Mouse (Mus musculus) erythroblast, embryonic 14.5 days (primary cell): ENCODE results near the gene Il18bp. TPM values are rescaled to one million over a fixed set of nuclear protein-coding genes. Genes with fewer than 3 reads are reported as not detected.

Source experiments
- H3K27me3 ChIP-seq: 2 replicates; pipeline ENCODE4 v1.6.1; 2012; ENCODE audit warnings: inconsistent platforms; ENCODE audit not compliant: control insufficient read depth
- H3K36me3 ChIP-seq: 2 replicates; pipeline ENCODE4 v1.6.1; 2012; ENCODE audit warnings: mild to moderate bottlenecking, inconsistent platforms; ENCODE audit not compliant: control insufficient read depth
- H3K4me1 ChIP-seq: 2 replicates; pipeline ENCODE4 v1.6.1; 2012; ENCODE audit warnings: inconsistent platforms; ENCODE audit not compliant: control insufficient read depth
- H3K4me3 ChIP-seq: replicated peaks from 2 replicates; pipeline ENCODE3; 2012; ENCODE audit warnings: moderate library complexity, mild to moderate bottlenecking, inconsistent platforms
- H3K9me3 ChIP-seq: 2 replicates; pipeline ENCODE4 v1.6.1; 2012; ENCODE audit warnings: low read length, inconsistent platforms, mixed read lengths; ENCODE audit not compliant: control insufficient read depth
- GATA1 ChIP-seq: IDR thresholded peaks from 2 replicates; pipeline ENCODE4 v1.6.1; 2012; ENCODE audit warnings: low read length, inconsistent platforms, mixed read lengths
- TAL1 ChIP-seq: IDR thresholded peaks from 3 replicates; pipeline ENCODE4 v1.6.1; 2012; ENCODE audit warnings: low read length, inconsistent platforms, mixed read lengths
- polyA plus RNA-seq: library from polyadenylated mRNA; stranded (reverse); fragments of >175 nt; gene quantifications from 2 replicates; pipeline ENCODE4 v1.2.3, GENCODE M21; 2012

The Il18bp gene
- polyA plus RNA-seq, 1 experiment, result 1.0 TPM

GRCm38 (mm10) chr7:101985081-101985480 is 33.4 kb downstream of the Il18bp start:
- H3K9me3 ChIP-seq, result no peaks in the 10 kb centered on the region
- TF ChIP-seq GATA1, result no peak
- no peak for TF ChIP-seq TAL1
- no peak overlapping the region for H3K4me3 ChIP-seq
- no peaks in the 10 kb centered on the region for H3K27me3 ChIP-seq
- H3K36me3 ChIP-seq, result peaks cover 87% of the 10 kb centered on the region
- H3K4me1 ChIP-seq, result peaks cover 6% of the 10 kb centered on the region

- H3K4me3 ChIP-seq, result no peak overlapping the region
- H3K36me3 ChIP-seq, result peaks cover 73% of the 10 kb centered on the region
- H3K27me3 ChIP-seq, result no peaks in the 10 kb centered on the region
- H3K9me3 ChIP-seq, result no peaks in the 10 kb centered on the region
- no peak for TF ChIP-seq GATA1
- TF ChIP-seq TAL1, result no peak
- peaks cover 6% of the 10 kb centered on the region for H3K4me1 ChIP-seq
Measured at GRCm38 (mm10) chr7:101982735-101983134, 35.8 kb downstream of the Il18bp start.

GRCm38 (mm10) chr7:101974505-101974904 is 44.0 kb downstream of the Il18bp start:
- Histone ChIP-seq H3K36me3 (peaks cover 40% of the 10 kb centered on the region), H3K9me3 (no peaks in the 10 kb centered on the region), H3K4me1 (peaks cover 40% of the 10 kb centered on the region), H3K27me3 (no peaks in the 10 kb centered on the region), H3K4me3 (no peak overlapping the region)
- TF ChIP-seq GATA1 (no peak), TAL1 (no peak)

GRCm38 (mm10) chr7:101973730-101974129 is 44.8 kb downstream of the Il18bp start:
- no peak for TF ChIP-seq GATA1
- no peak for TF ChIP-seq TAL1
- H3K9me3 ChIP-seq, result no peaks in the 10 kb centered on the region
- H3K27me3 ChIP-seq, result no peaks in the 10 kb centered on the region
- peaks cover 36% of the 10 kb centered on the region for H3K36me3 ChIP-seq
- peaks cover 48% of the 10 kb centered on the region for H3K4me1 ChIP-seq
- H3K4me3 ChIP-seq, result no peak overlapping the region

GRCm38 (mm10) chr7:101971721-101972120 is 46.8 kb downstream of the Il18bp start:
- no peak overlapping the region for H3K4me3 ChIP-seq
- no peak for TF ChIP-seq TAL1
- TF ChIP-seq GATA1, result no peak
- H3K4me1 ChIP-seq, result peaks cover 60% of the 10 kb centered on the region
- no peaks in the 10 kb centered on the region for H3K9me3 ChIP-seq
- peaks cover 28% of the 10 kb centered on the region for H3K36me3 ChIP-seq
- H3K27me3 ChIP-seq, result no peaks in the 10 kb centered on the region

- no peak for TF ChIP-seq GATA1
- no peak for TF ChIP-seq TAL1
- no peaks in the 10 kb centered on the region for H3K27me3 ChIP-seq
- no peaks in the 10 kb centered on the region for H3K9me3 ChIP-seq
- H3K36me3 ChIP-seq, result peaks cover 22% of the 10 kb centered on the region
- H3K4me3 ChIP-seq, result peak overlapping the region; percentile 77
- peaks cover 67% of the 10 kb centered on the region for H3K4me1 ChIP-seq
Measured at GRCm38 (mm10) chr7:101970821-101971461, 47.5 kb downstream of the Il18bp start.

GRCm38 (mm10) chr7:101970429-101970775 is 48.1 kb downstream of the Il18bp start:
- Histone ChIP-seq H3K9me3 (no peaks in the 10 kb centered on the region), H3K36me3 (peaks cover 21% of the 10 kb centered on the region), H3K4me3 (peak overlapping the region; percentile 77), H3K4me1 (peaks cover 73% of the 10 kb centered on the region), H3K27me3 (no peaks in the 10 kb centered on the region)
- TF ChIP-seq TAL1, result no peak
- TF ChIP-seq GATA1, result no peak

GRCm38 (mm10) chr7:101969694-101970428 is 48.6 kb downstream of the Il18bp start:
- Histone ChIP-seq H3K4me3 (peak overlapping the region; percentile 77), H3K4me1 (peaks cover 76% of the 10 kb centered on the region), H3K36me3 (peaks cover 16% of the 10 kb centered on the region), H3K27me3 (no peaks in the 10 kb centered on the region), H3K9me3 (no peaks in the 10 kb centered on the region)
- no peak for TF ChIP-seq TAL1
- TF ChIP-seq GATA1, result no peak

- Histone ChIP-seq H3K27me3 (no peaks in the 10 kb centered on the region), H3K4me3 (no peak overlapping the region), H3K36me3 (peaks cover 15% of the 10 kb centered on the region), H3K9me3 (no peaks in the 10 kb centered on the region), H3K4me1 (peaks cover 78% of the 10 kb centered on the region)
- TF ChIP-seq TAL1 (no peak), GATA1 (no peak)
Measured at GRCm38 (mm10) chr7:101968751-101969150, 49.7 kb downstream of the Il18bp start.
